Mouse (Mus musculus) heart, embryonic 12.5 days (tissue): ENCODE measurements around the gene Tmcc1. TPM values are rescaled to one million over a fixed set of nuclear protein-coding genes. Genes with fewer than 3 reads are reported as not detected.

Experiments used
- ATAC-seq: fragments of 200-750 bp; cut with Nextera tagmentation; 2 replicates; pipeline ENCODE4 v1.8.0; 2017; ENCODE audit warnings: moderate TSS enrichment, moderate library complexity; ENCODE audit not compliant: insufficient number of reproducible peaks, low FRiP score
- H3K27ac ChIP-seq: fragments of 300-500 bp; sonication (generic); 2 replicates; pipeline ENCODE4 v1.5.1; 2016; ENCODE audit warnings: mild to moderate bottlenecking, moderate library complexity; ENCODE audit not compliant: poor library complexity, severe bottlenecking
- H3K27me3 ChIP-seq: fragments of 300-500 bp; sonication (generic); replicated peaks from 2 replicates; pipeline ENCODE4 v1.6.1; 2016; ENCODE audit warnings: mild to moderate bottlenecking, moderate library complexity
- H3K36me3 ChIP-seq: fragments of 300-500 bp; sonication (generic); 2 replicates; pipeline ENCODE4 v1.6.1; 2016; ENCODE audit warnings: mild to moderate bottlenecking, moderate library complexity
- H3K4me1 ChIP-seq: fragments of 300-500 bp; sonication (generic); replicated peaks from 2 replicates; pipeline ENCODE4 v1.6.1; 2016; ENCODE audit warnings: mild to moderate bottlenecking
- H3K4me2 ChIP-seq: fragments of 300-500 bp; sonication (generic); 2 replicates; pipeline ENCODE4 v1.6.1; 2016; ENCODE audit warnings: mild to moderate bottlenecking, moderate library complexity
- H3K4me3 ChIP-seq: fragments of 300-500 bp; sonication (generic); 2 replicates; pipeline ENCODE4 v1.5.1; 2016; ENCODE audit warnings: mild to moderate bottlenecking
- H3K9ac ChIP-seq: fragments of 300-500 bp; sonication (generic); 2 replicates; pipeline ENCODE4 v1.6.1; 2016; ENCODE audit warnings: mild to moderate bottlenecking, moderate library complexity
- H3K9me3 ChIP-seq: fragments of 300-500 bp; sonication (generic); replicated peaks from 2 replicates; pipeline ENCODE4 v1.6.1; 2016; ENCODE audit warnings: mild to moderate bottlenecking, moderate library complexity
- WGBS: fragments of 180-500 bp; shearing (Covaris S2); methylation state at CpG from one replicate; pipeline ENCODE4 v1.1.7; 2016; 5-methylcytosine and 5-hydroxymethylcytosine counted together
- polyA plus RNA-seq: library from polyadenylated mRNA; unstranded; fragments of >200 nt; fragmentation: Nextera tagmentation; extraction: Ambion mirVana; gene quantifications from 2 replicates; pipeline ENCODE4 v1.2.1, GENCODE M21; 2016

The Tmcc1 gene
- polyA plus RNA-seq, 1 experiment from 2014 or later = 11.0 TPM

DNA sequence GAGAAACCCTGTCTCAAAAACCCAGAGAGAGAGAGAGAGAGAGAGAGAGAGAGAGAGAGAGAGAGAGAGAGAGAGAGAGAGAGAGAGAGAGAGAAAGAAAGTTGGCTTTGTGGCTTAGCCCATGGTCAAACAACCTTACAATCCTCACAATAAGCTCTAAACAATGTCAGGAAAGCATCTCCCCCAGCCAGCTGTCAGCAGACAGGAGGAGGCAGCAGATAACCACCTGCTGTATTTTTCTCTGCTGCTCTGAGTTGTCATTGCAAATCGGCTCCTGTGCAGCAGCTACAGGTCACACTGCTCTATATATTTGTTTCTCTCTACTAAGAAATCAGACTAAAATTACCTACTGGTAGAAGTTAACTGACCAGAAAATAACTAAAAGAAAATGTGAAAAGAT lies 145.4 kb downstream of the Tmcc1 start:
- Histone ChIP-seq H3K27ac (peak overlapping the region; percentile 52), H3K9me3 (0 out of 2 replicates have a peak, but pooled peaks cover under 1% of the 10 kb centered on the region)
- ATAC-seq = no peak

DNA sequence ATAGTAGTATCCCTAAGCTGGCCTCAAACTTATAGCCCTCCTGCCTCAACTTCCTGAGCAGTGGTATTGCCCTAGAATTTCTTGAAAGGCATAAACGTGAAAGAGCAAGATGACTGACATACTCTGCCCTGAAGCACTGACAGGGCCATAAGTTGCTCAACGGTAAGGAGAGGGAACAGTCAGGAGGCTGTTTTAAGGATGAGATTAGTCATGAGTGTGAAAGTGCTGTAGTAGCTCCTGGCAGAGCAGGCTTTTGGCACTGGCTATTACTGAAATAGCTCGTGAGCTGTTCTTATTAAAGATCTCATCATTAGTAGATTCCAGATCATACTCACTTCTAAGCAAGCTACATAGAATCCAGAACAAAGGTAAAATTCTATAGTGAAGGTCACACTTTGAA lies 145.9 kb downstream of the Tmcc1 start:
- no peak overlapping the region for H3K4me2 ChIP-seq
- no peak for ATAC-seq
- H3K36me3 ChIP-seq = peaks cover 11% of the 10 kb centered on the region; the same call in 1 of the 2 replicates
- H3K27ac ChIP-seq = peak overlapping the region; percentile 52
- no peak overlapping the region for H3K9ac ChIP-seq
- peaks cover 30% of the 10 kb centered on the region for H3K4me1 ChIP-seq
- WGBS = 39% methylated on average over 3 of the region's 3 CpGs
- H3K27me3 ChIP-seq = no peaks in the 10 kb centered on the region
- H3K4me3 ChIP-seq = no peak overlapping the region
- peaks cover 3% of the 10 kb centered on the region for H3K9me3 ChIP-seq

More for the DNA sequence above, 145.4 kb downstream of the Tmcc1 start:
- Histone ChIP-seq H3K36me3 (peaks cover 7% of the 10 kb centered on the region; the same call in 1 of the 2 replicates), H3K4me2 (no peak overlapping the region), H3K4me3 (no peak overlapping the region), H3K4me1 (peaks cover 32% of the 10 kb centered on the region), H3K27me3 (no peaks in the 10 kb centered on the region), H3K9ac (no peak overlapping the region)
- 8% methylated on average over 1 of the region's 1 CpGs for WGBS

DNA sequence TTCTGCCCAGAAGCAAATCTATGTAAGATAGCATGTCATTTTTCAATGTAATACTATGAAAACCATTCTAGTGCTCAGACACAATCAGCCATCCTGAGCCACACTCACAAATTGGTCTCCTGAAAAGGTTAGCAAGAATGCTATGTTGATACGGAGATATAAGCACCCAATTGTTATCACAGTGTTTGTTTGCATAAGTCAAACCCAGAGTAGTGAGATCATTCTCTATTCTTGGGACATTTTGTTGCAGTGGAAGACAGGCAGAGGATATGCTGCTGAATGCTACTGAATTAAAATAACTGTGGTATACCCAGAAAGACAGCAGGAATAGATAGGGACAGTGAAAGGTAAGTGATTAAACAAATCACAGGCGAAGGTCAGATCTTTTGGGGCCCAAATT lies 149.2 kb downstream of the Tmcc1 start:
- H3K4me2 ChIP-seq = no peak overlapping the region
- no peak overlapping the region for H3K27ac ChIP-seq
- H3K4me1 ChIP-seq = peaks cover 36% of the 10 kb centered on the region
- no peak overlapping the region for H3K4me3 ChIP-seq
- H3K36me3 ChIP-seq = peaks cover 11% of the 10 kb centered on the region; the same call in 1 of the 2 replicates
- no peak overlapping the region for H3K9ac ChIP-seq
- peaks cover 3% of the 10 kb centered on the region for H3K9me3 ChIP-seq
- ATAC-seq = no peak
- H3K27me3 ChIP-seq = no peaks in the 10 kb centered on the region
- WGBS = 36% methylated on average over 2 of the region's 2 CpGs

DNA sequence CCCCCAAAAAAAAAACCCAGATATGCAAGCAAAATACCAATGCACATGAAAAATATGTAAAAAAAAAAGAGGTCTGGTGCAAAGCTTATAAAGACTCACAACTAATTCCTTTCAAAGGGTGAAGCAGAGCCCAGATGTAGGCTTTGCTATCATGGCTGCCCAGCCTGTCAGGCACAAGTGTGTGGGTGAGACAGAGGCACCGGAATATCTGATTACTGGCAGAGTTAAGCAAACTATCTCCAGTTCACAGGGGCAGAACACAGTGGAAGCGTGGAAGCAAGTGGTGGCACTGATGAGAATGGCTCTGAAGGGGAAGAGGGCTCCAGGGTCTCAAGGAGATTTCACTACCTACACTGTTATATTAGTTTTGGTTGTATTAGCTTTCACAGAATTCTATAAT lies 155.1 kb downstream of the Tmcc1 start:
- Histone ChIP-seq H3K4me1 (peaks cover 26% of the 10 kb centered on the region), H3K27ac (no peak overlapping the region), H3K4me2 (no peak overlapping the region), H3K27me3 (no peaks in the 10 kb centered on the region), H3K4me3 (no peak overlapping the region), H3K36me3 (peaks cover 10% of the 10 kb centered on the region), H3K9ac (no peak overlapping the region), H3K9me3 (peaks cover 3% of the 10 kb centered on the region)
- WGBS = 47% methylated on average over 2 of the region's 2 CpGs
- ATAC-seq = no peak

DNA sequence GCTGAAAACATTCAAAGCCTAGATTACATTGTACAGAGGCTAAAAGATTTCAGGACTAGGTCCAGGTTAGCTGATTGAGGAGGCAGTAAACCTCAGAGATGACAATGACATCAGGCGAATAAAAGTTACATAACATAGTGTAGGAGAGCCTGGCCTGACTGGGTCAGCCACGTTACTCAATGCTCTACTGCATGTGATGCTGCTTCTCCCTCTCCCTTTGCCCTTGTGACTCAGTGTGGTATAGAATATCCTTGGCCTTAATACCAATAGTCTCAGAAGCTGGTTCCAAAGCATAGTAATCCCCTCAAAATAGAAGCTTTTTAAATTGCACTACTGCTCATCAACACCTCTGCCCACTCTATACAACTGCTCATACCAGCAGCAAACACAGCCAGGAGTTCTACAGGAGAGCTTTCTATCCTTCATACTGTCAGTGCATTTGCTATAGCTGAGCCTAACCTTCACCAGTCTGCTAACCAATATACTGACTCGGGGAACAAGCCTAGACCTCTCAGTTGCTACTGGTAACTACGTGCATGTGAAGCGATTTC lies 155.9 kb downstream of the Tmcc1 start:
- H3K27ac ChIP-seq = no peak overlapping the region
- ATAC-seq = no peak
- no peak overlapping the region for H3K9ac ChIP-seq
- no peaks in the 10 kb centered on the region for H3K9me3 ChIP-seq
- H3K27me3 ChIP-seq = no peaks in the 10 kb centered on the region
- WGBS = 82% methylated on average over 5 of the region's 5 CpGs
- H3K4me3 ChIP-seq = no peak overlapping the region
- peaks cover 2% of the 10 kb centered on the region; the same call in 1 of the 2 replicates for H3K36me3 ChIP-seq
- no peak overlapping the region for H3K4me2 ChIP-seq
- peaks cover 26% of the 10 kb centered on the region for H3K4me1 ChIP-seq

DNA sequence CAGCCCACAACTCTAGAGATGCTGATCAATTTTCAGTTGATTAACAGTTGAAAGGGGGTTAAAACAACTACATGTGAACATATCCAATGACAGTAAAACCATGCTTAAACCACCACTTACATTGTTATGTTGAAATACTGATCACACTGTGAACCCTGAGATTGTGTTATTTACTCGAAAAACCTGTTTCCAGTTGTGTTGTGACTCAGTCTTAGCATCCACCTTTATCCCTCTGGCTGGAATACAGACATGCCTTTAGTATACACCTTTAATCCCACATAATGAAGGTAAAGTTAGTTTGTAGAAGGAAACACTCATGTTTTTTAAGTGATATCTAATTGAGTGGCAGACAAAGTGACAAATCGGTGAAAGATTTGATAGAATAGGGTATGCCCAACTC lies 156.7 kb downstream of the Tmcc1 start:
- H3K9me3 ChIP-seq = no peaks in the 10 kb centered on the region
- no peaks in the 10 kb centered on the region for H3K27me3 ChIP-seq
- no peak overlapping the region for H3K4me2 ChIP-seq
- H3K27ac ChIP-seq = no peak overlapping the region
- peaks cover 26% of the 10 kb centered on the region for H3K4me1 ChIP-seq
- no peak overlapping the region for H3K9ac ChIP-seq
- WGBS = 79% methylated on average over 2 of the region's 2 CpGs
- no peak overlapping the region for H3K4me3 ChIP-seq
- no peak for ATAC-seq
- H3K36me3 ChIP-seq = peaks cover 5% of the 10 kb centered on the region

DNA sequence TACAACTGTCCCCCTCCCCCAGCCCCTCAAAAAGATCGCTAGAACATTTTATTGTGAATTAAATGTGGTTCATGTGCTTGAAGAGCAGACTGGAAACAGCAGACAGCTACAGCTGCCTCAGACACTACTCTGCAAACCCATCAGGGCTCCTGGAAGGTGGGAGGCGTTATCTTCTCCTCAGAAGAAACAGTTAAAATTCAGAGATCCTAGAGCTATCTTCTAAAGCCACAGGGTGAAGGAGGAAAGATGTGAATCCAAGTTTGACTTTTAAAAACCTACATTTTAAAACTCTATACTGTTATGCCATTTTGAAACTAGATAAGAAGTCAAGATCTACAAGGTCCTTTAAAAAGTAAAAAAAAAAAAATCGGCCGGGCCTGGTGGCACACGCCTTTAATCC lies 162.2 kb downstream of the Tmcc1 start:
- no peaks in the 10 kb centered on the region for H3K9me3 ChIP-seq
- ATAC-seq = no peak
- WGBS = 85% methylated on average over 5 of the region's 5 CpGs
- no peak overlapping the region for H3K4me3 ChIP-seq
- H3K27me3 ChIP-seq = no peaks in the 10 kb centered on the region
- no peak overlapping the region for H3K27ac ChIP-seq
- no peaks in the 10 kb centered on the region for H3K4me1 ChIP-seq
- H3K9ac ChIP-seq = no peak overlapping the region
- no peak overlapping the region for H3K4me2 ChIP-seq
- H3K36me3 ChIP-seq = peaks cover 5% of the 10 kb centered on the region

DNA sequence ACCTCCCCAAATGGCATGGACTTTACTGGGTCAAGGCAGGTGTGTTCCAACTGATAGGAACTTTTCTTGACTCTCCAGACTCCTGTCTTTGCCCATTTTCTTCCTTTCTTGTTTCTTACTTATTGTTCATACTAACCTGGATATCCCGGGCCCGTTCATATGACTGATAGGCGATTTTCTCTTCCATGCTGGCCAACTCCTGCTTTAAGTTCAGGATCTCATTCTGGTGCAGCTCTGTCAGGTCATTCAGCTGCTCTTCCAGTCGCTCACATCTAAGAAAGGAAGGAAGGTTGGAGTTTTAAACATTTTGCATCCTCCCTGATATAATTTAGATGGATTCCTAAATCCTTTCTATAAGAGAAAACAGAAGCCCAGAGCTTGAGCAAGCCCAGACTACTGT lies 168.6 kb downstream of the Tmcc1 start:
- Histone ChIP-seq H3K36me3 (peaks cover 27% of the 10 kb centered on the region), H3K4me3 (no peak overlapping the region), H3K9me3 (peaks cover 9% of the 10 kb centered on the region), H3K27me3 (no peaks in the 10 kb centered on the region), H3K4me2 (no peak overlapping the region), H3K27ac (no peak overlapping the region), H3K9ac (no peak overlapping the region), H3K4me1 (no peaks in the 10 kb centered on the region)
- ATAC-seq = no peak
- WGBS = 86% methylated on average over 4 of the region's 4 CpGs

DNA sequence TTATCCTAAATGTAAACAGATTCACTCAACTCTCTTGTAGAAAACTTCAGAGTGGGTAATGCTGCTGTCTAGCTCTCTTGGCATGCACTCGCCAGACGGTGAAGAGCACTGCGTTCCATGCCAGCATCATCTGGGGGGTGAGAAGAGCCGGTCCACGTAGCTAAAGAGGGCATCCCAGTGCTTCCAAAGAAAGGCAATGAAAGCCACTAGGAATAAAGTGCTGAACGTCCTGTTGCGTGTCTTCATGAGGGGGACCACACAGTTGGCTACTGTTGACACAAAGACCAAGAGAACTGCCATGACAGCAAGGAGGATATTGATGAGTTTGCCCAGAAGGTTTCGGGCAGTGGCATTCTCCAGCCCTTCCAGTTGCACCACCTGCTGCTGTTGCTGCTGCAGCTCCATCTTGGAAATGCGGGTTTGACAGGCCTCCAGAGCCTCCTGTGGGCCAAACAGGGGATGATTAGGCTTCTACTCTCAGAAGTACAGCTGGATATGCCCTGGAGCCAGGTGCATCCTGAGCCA lies 171.3 kb downstream of the Tmcc1 start:
- no peaks in the 10 kb centered on the region for H3K4me1 ChIP-seq
- H3K9ac ChIP-seq = no peak overlapping the region
- H3K4me3 ChIP-seq = no peak overlapping the region
- no peaks in the 10 kb centered on the region for H3K27me3 ChIP-seq
- H3K27ac ChIP-seq = no peak overlapping the region
- H3K36me3 ChIP-seq = peaks cover 29% of the 10 kb centered on the region
- peak; percentile 36; the same call in 1 of the 2 replicates for ATAC-seq
- WGBS = 80% methylated on average over 9 of the region's 9 CpGs
- H3K4me2 ChIP-seq = no peak overlapping the region
- peaks cover 9% of the 10 kb centered on the region for H3K9me3 ChIP-seq

DNA sequence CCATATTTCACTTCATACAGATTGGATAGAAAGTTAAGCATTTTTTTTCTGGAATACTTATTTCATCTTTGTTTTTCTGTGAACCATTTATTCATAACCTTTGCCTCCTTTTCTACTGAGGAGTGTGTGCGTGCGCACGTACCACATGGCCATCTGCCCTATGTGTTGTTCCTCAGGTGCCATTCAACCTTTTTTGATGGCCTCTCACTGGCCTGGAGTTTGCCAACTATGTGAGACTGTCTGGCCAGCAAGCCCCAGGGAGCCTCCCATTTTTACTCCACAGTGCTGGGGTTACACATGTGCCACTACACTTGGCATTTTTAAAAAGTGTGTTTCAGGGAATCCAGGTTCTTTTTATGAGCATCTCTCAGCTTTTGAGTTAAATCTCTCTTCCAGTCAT lies 177.4 kb downstream of the Tmcc1 start:
- Histone ChIP-seq H3K36me3 (peaks cover 11% of the 10 kb centered on the region), H3K9me3 (no peaks in the 10 kb centered on the region), H3K27me3 (no peaks in the 10 kb centered on the region), H3K4me1 (no peaks in the 10 kb centered on the region), H3K4me2 (no peak overlapping the region), H3K9ac (no peak overlapping the region), H3K4me3 (no peak overlapping the region), H3K27ac (no peak overlapping the region)
- WGBS = 92% methylated on average over 3 of the region's 3 CpGs
- ATAC-seq = no peak

DNA sequence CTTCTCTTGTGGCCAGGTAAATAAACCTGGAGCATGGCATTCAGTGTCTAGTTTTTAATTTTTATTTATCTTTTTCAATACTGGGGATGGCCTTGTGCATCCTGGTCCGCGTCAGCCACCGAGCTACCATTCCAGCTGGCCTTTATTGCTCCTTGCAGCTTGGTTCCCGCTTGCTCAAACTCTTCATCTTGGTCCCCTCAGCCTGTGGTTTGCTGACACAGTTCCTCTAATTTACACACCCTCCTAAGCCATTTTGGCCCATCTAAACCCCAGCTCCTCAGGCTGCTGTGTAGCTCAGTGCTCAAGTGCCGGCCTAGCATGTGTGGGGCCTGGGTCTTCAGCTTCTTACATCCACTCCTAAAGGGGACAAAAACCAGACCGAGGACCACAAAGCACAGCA lies 179.2 kb downstream of the Tmcc1 start:
- Histone ChIP-seq H3K9me3 (no peaks in the 10 kb centered on the region), H3K27ac (no peak overlapping the region), H3K4me2 (no peak overlapping the region), H3K27me3 (no peaks in the 10 kb centered on the region), H3K4me1 (no peaks in the 10 kb centered on the region), H3K4me3 (no peak overlapping the region), H3K36me3 (no peaks in the 10 kb centered on the region; the same call in 1 of the 2 replicates), H3K9ac (no peak overlapping the region)
- no peak for ATAC-seq
- 75% methylated on average over 6 of the region's 6 CpGs for WGBS

DNA sequence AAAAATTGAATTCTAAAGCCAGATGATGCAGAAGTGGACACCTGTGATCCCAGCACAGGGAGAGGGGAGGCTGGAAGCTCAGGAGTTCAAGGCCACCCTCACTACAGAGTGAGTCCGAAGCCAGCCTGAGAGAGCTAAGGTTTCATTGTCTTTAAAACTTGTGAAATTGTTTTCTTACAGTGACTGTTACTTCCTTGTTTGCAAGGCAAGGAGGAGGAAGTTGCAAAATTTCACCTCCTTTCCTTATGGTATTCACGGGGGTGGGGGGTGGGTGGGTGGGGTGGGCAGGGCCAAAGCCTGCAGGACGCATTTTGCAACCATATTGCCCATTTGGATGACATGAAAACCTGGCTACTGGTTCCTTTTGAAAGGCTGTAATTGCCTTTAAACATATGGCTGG lies 179.6 kb downstream of the Tmcc1 start:
- no peaks in the 10 kb centered on the region for H3K4me1 ChIP-seq
- H3K4me3 ChIP-seq = no peak overlapping the region
- no peaks in the 10 kb centered on the region for H3K9me3 ChIP-seq
- 64% methylated on average over 3 of the region's 3 CpGs for WGBS
- no peak overlapping the region for H3K4me2 ChIP-seq
- H3K36me3 ChIP-seq = no peaks in the 10 kb centered on the region; the same call in 1 of the 2 replicates
- H3K27ac ChIP-seq = no peak overlapping the region
- H3K27me3 ChIP-seq = no peaks in the 10 kb centered on the region
- H3K9ac ChIP-seq = no peak overlapping the region
- no peak for ATAC-seq
